Mouse (Mus musculus): ENCODE measurements around the gene Lipn.

Gene Lipn

DNA sequence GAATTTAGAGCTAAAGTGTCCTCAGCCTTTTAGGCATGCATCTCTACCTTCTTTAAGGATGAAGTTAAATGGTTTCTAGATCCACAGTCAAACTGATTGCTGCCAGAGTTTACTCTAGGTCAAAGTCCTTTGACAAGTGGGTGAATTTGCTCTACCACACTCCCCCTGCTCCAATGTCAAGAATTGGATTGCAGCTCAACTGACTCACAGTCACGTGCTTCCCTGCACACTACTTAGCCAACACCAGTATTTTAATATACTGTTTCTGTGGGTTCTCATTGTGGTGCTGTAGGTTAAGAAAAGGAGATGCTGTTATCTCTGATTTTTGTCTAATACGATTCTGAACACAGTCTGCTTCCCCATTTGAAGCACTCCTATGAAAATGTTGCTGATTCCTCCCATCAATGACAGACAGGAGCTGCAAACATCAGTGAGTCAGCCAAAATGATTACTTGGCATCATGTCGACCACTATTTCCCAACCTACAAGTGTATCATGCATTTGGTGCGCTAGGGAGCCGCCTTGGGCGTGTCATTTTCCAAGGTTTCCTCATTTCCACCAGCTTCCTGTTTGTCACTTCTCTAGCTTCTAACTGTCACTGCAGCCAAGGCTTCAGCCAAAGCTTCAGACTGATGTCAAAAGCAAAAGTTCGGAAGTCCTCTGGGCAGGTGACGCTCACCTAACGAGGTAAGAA lies at the start of gene Lipn:
Gene Lipn, plus strand, starts transcription at position 580 of the 694 bp plus-strand sequence.
- DNase-seq (ENCODE audit: low read depth, low spot score), result no peak

DNA sequence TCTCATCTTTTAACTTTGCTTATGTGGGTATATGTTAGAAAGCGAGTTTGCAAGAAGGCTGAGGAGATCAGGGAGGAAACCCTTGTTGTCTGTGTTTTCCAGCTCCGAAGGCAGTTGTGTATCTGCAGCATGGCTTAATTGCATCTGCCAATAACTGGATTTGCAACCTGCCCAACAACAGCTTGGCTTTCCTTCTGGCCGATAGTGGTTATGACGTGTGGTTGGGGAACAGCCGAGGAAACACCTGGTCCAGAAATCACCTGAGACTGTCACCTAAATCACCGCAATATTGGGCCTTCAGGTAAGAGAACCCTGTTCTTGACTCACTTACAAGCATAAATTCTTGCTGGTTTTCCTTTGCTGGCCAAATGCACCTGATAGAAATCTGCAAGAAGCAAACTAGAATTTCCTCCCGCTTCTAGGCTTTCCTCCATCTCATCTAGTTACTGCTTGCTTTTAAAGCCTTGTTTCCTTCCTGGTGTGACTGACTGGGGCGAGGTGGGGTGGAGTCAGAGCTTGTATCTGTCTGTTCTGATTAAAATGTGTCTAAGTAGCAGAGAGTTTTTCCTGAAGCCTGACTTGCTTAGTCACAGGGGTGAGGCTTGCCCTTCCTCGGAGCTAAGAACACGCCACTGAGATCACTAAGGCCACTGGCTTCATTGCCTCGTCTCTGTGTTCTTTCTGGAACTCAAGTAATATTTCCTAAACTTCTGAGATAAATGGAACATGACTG lies 45.6 kb upstream of the Lipn start:
- DNase-seq (ENCODE audit: low read depth, low spot score), result no peak

DNA sequence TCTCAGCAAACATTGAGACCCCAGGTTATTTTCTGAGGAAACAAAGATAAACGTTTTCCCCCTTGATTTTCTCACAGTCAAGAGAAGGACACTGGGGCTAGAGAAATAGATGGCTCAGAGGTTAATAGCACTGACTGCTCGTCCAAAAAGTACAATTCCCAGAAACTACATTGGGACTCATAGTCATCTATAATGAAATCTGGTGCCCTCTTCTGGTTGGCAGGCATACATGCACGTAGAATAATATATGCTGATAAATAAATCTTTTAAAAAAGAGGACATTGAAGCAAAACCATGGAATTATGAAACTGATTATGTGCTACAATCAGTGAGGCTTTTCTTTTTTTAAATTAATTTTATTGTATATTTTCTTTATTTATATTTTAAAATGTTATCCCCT lies 44.4 kb upstream of the Lipn start:
- peak; percentile 14 for DNase-seq (ENCODE audit: low read depth, low spot score)

GRCm38 (mm10) chr19:34039731-34040130 lies 27.4 kb upstream of the Lipn start:
- DNase-seq (ENCODE audit: low read depth, low spot score), result no peak

GRCm38 (mm10) chr19:34043008-34043407 lies 24.1 kb upstream of the Lipn start:
- no peak for DNase-seq (ENCODE audit: low read depth, low spot score)

DNA sequence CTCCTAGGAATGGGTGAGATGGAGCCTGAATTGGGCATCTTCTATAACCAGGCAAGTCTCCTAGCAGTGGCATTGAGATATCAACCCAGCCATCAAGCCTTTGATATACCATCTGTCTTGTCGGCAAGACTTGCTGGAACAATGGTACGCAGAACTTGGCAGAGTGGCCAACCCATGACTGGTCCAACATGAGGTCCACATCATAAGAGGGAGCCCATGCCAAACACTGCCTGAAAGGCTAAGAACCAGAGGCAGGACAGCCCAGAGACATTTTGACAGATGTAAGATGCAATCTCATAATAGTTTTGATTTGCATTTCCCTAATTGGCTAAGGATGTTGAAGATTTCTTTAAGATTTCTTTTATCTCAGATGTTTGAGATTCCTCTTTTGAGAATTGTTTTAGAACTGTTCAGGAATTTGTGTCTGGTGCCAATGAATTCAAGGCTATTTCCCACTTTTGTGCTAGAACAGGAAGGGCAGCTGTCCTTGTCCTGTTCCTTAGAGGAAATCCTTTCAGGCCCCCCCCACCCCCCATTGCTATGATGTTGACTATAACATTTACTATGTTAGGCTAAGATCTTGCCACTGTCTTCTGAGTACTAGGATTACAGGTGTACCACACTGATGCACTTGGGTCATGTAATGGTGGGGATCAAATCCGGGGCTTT lies 17.7 kb upstream of the Lipn start:
- DNase-seq (ENCODE audit: low read depth, low spot score), result no peak

DNA sequence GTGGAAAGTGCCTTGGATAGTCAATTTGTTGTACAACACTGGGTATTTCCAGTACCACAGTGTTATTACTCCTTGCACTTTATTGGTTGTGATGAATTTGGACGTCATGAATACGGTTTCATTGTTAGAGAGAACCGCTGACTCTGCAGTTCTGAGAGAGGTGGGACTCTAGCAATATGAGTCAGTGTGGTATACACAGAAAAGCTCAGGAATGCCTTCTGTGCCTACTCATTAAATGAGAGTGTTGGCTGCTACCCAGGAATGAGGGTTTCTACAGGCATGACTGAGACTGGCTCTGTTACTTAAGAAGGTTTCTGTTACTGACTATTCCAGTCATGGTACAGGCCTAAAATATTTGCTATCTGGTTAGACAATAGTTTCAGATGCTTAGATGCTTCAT lies 15.7 kb upstream of the Lipn start:
- no peak for DNase-seq (ENCODE audit: low read depth, low spot score)

DNA sequence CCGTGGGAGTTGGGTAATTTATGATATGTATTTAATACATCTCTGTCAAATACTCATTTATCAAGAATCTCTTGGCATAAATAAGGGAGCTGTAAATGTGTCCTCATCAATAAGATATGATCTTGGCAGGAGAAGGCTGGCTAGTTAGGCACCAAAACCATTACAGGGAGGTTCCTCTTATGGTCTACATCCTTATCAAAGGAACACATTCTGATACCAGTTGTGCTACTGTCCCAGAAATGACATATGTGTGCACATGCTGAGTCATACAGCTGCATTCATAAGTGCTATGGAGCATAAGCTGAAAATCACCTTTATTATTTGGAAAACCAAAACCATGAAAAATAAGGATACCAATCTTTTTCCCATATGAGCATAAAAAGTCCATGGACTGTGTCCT lies 3.6 kb upstream of the Lipn start:
- DNase-seq (ENCODE audit: low read depth, low spot score), result no peak

GRCm38 (mm10) chr19:34064059-34064458 lies 3.1 kb upstream of the Lipn start:
- no peak for DNase-seq (ENCODE audit: low read depth, low spot score)

DNA sequence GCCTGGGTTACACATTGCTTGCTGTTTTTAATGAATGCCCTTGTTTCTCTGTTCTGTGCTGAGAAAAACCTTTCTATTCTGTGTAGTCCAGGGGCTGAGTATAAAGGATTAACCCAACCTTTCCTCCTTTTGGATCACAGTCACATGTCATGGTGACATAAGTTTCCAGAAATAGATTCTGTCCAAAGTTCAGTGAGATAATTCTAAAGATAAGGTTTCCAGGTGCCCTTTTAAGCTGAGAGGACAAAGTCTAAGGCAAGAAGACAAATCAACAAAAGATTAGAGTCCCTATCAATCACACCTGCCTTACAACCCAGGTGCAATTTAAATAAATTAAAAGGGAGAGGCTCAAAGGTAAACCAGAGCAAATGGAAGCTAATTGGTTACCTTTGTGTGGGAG lies 7.1 kb downstream of the Lipn start:
- no peak for DNase-seq (ENCODE audit: low read depth, low spot score)

GRCm38 (mm10) chr19:34078130-34078529 lies 11.0 kb downstream of the Lipn start:
- no peak for DNase-seq (ENCODE audit: low read depth, low spot score)

- DNase-seq (ENCODE audit: low read depth, low spot score), result no peak
Observed at GRCm38 (mm10) chr19:34089011-34089680, 22.0 kb downstream of the Lipn start.

GRCm38 (mm10) chr19:34095381-34095780 lies 28.2 kb downstream of the Lipn start:
- no peak for DNase-seq (ENCODE audit: low read depth, low spot score)

- no peak for DNase-seq (ENCODE audit: low read depth, low spot score)
Observed at GRCm38 (mm10) chr19:34096228-34096627, 29.1 kb downstream of the Lipn start.

DNA sequence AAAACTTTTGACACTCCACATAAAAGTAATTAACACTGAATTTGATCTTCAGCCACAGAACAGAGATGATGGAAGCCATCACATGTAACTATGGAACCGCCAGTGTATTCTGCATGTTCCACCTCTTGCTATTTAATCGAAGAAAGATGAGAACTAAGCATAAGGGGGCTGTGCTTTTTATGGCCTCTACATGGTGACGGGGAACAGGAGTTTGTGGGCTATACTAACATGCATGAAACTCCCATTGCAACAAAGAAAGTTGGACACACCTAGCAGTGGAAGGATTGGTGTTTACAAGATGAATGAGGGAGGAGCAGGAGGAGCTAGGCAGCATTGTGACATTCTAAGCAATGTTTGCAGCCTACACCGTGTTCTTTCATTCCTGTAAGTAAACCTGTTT lies 33.5 kb downstream of the Lipn start, which contains the start of gene Lipm:
Gene Lipm, plus strand, starts transcription at position 301 of the 400 bp plus-strand sequence.
- no peak for DNase-seq (ENCODE audit: low read depth, low spot score)

GRCm38 (mm10) chr19:34101888-34102287 lies 34.7 kb downstream of the Lipn start:
- DNase-seq (ENCODE audit: low read depth, low spot score), result no peak

GRCm38 (mm10) chr19:34104841-34105240 lies 37.7 kb downstream of the Lipn start:
- no peak for DNase-seq (ENCODE audit: low read depth, low spot score)

- no peak for DNase-seq (ENCODE audit: low read depth, low spot score)
Observed at GRCm38 (mm10) chr19:34119102-34119501, 51.9 kb downstream of the Lipn start.

DNA sequence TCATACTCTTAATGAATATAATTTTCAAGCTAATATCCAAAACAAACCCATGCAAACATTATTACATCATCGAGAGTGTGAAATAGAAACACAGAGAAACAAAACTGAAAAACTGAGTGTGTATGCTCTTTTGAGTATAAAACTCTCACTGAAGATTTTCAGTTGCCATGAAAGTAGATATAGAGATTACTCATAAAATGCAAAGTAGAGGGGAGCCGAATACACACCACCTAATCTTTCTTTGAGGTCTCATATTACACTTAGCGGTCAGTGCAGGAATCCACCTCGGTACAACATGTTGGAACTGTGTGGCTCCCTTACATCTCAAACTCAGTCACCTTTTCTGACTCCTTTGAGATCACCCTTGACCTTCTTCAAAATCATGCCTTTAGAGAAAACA lies 52.5 kb downstream of the Lipn start:
- no peak for DNase-seq (ENCODE audit: low read depth, low spot score)

DNA sequence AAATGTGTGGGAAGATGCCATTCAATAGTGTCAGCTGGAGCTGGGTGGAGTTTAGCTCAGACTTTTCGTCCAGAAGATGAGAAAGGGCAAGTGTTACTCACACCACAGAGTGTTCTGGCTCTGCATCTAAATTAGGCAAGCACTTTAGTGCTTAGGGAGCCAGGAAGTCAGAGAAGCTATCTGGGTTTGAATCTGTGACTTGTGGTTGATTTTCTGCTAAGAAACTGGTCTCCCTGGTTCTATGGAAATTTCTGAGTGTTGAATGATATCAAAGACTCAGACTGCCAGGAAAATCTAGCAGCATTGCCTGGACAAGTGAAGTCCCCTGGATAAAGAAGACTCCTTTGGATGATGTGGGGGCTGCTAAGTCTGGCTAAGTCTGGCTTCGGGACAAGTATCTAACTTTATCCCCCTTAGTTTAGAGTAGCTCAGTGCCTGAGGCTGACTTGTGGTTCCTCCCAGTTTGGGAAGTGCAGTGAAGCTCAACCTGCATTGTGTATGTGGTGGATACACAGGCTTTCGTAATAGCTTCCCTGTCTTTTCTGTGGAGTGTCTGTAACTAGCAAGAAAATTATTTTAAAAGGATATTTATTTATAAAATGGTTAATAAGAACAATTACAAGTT lies 53.1 kb downstream of the Lipn start:
- DNase-seq (ENCODE audit: low read depth, low spot score), result no peak

All from ES-CJ7 (cell line).